Mouse (Mus musculus) heart, embryonic 15.5 days (tissue): ENCODE data around the gene Creg2. TPM values are rescaled to one million over a fixed set of nuclear protein-coding genes. Genes with fewer than 3 reads are reported as not detected.
A peak's percentile ranks its signal among the peaks of the same experiment; 100 is the strongest.
"Not testable (repeated sequence)": the region's sequence is repeated elsewhere in the genome, so short reads cannot be mapped to it uniquely, and the experiment has no call there.

Experiments used
- ATAC-seq: fragments of 200-750 bp; cut with Nextera tagmentation; replicated peaks from 2 replicates; pipeline ENCODE4 v1.8.0; 2017; ENCODE audit warnings: low read depth, moderate TSS enrichment; ENCODE audit not compliant: insufficient number of reproducible peaks, insufficient read depth, low FRiP score
- H3K27ac ChIP-seq: fragments of 300-500 bp; sonication (generic); 2 replicates; pipeline ENCODE4 v1.5.1; 2015; ENCODE audit warnings: mild to moderate bottlenecking, inconsistent platforms
- H3K27me3 ChIP-seq: fragments of 300-500 bp; sonication (generic); 2 replicates; pipeline ENCODE4 v1.6.1; 2015; ENCODE audit warnings: inconsistent platforms
- H3K36me3 ChIP-seq: fragments of 300-500 bp; sonication (generic); 2 replicates; pipeline ENCODE4 v1.6.1; 2015; ENCODE audit warnings: mild to moderate bottlenecking, inconsistent platforms
- H3K4me1 ChIP-seq: fragments of 300-500 bp; sonication (generic); replicated peaks from 2 replicates; pipeline ENCODE4 v1.6.1; 2015; ENCODE audit warnings: inconsistent platforms
- H3K4me2 ChIP-seq: fragments of 300-500 bp; sonication (generic); 2 replicates; pipeline ENCODE4 v1.6.1; 2015; ENCODE audit warnings: inconsistent platforms, mild to moderate bottlenecking, moderate library complexity
- H3K4me3 ChIP-seq: fragments of 300-500 bp; sonication (generic); 2 replicates; pipeline ENCODE4 v1.5.1; 2015; ENCODE audit warnings: mild to moderate bottlenecking, inconsistent platforms
- H3K9ac ChIP-seq: fragments of 300-500 bp; sonication (generic); 2 replicates; pipeline ENCODE4 v1.6.1; 2015; ENCODE audit warnings: mild to moderate bottlenecking, inconsistent platforms
- H3K9me3 ChIP-seq: fragments of 300-500 bp; sonication (generic); replicated peaks from 2 replicates; pipeline ENCODE4 v1.6.1; 2016; ENCODE audit warnings: inconsistent platforms
- WGBS: fragments of 180-500 bp; shearing (Covaris S2); methylation state at CpG from one replicate; pipeline ENCODE4 v1.1.7; 2015; ENCODE audit warnings: mixed read lengths; 5-methylcytosine and 5-hydroxymethylcytosine counted together
- polyA plus RNA-seq: library from polyadenylated mRNA; unstranded; fragments of >200 nt; fragmentation: Nextera tagmentation; extraction: Ambion mirVana; gene quantifications from 2 replicates; pipeline ENCODE4 v1.2.1, GENCODE M21; 2015

The Creg2 gene
- polyA plus RNA-seq, 1 experiment from 2014 or later: 0.01 TPM

DNA sequence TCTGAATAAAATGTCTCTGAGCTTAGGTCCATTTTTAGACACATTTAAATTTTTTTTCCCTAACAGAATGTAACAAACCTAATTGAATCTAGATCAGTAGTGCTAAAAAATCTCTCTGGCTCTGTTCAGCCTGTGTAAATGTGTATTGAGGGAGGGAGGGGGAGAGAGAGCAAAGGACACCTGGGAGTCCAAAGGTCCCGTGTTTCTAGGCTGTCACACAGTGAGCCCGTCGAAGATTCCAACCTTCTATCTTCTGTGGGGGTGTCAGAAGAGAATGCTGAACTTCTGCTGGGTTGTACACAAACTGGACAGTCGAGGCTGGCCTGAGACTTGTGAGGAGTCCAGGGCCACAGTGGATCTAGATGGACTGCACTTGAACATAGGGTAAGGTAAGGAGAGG is 59.2 kb downstream of the Creg2 start:
- H3K4me3 ChIP-seq: no peak overlapping the region
- no peak overlapping the region for H3K27ac ChIP-seq
- no peak for ATAC-seq
- no peaks in the 10 kb centered on the region for H3K36me3 ChIP-seq
- no peak overlapping the region for H3K4me2 ChIP-seq
- 72% methylated on average over 4 of the region's 4 CpGs for WGBS
- H3K9me3 ChIP-seq: no peaks in the 10 kb centered on the region
- H3K9ac ChIP-seq: no peak overlapping the region
- H3K27me3 ChIP-seq: no peaks in the 10 kb centered on the region
- no peaks in the 10 kb centered on the region for H3K4me1 ChIP-seq

- H3K27ac ChIP-seq, H3K4me2 ChIP-seq, H3K9ac ChIP-seq, H3K27me3 ChIP-seq, H3K36me3 ChIP-seq, H3K9me3 ChIP-seq, H3K4me3 ChIP-seq, ATAC-seq, H3K4me1 ChIP-seq: not testable (repeated sequence)
- 53% methylated on average over 1 of the region's 1 CpGs for WGBS
Measured at GRCm38 (mm10) chr1:39591557-39591956, 59.7 kb downstream of the Creg2 start.

DNA sequence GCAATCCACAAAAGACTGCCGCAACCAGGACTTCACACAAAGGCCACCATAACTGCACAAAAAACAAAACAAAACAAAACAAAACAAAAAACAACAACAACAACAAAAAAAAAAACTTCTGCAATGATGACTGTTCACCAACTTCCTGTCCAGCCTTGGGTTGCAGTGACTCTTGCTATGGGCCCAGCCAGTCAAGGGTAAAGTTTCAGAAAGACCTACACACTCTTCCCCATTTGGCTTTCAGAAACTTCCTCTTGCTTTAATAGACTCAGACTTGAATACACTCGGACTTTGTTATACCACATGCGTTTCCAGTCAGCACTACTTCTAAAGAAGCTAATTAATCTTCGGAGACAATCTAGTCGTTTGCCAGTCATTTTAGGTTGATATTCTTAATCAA is 61.1 kb downstream of the Creg2 start:
- Histone ChIP-seq H3K9me3 (no peaks in the 10 kb centered on the region), H3K27ac (no peak overlapping the region), H3K4me1 (no peaks in the 10 kb centered on the region), H3K4me2 (no peak overlapping the region), H3K36me3 (no peaks in the 10 kb centered on the region), H3K9ac (no peak overlapping the region), H3K27me3 (no peaks in the 10 kb centered on the region), H3K4me3 (no peak overlapping the region)
- WGBS: 73% methylated on average over 5 of the region's 5 CpGs
- no peak for ATAC-seq

- no peak for ATAC-seq
- H3K4me2 ChIP-seq: no peak overlapping the region
- H3K4me1 ChIP-seq: no peaks in the 10 kb centered on the region
- 81% methylated on average over 9 of the region's 9 CpGs for WGBS
- H3K36me3 ChIP-seq: no peaks in the 10 kb centered on the region
- H3K9ac ChIP-seq: no peak overlapping the region
- no peak overlapping the region for H3K27ac ChIP-seq
- H3K4me3 ChIP-seq: no peak overlapping the region
- H3K27me3 ChIP-seq: no peaks in the 10 kb centered on the region
- H3K9me3 ChIP-seq: no peaks in the 10 kb centered on the region
Measured at GRCm38 (mm10) chr1:39585416-39585815, 65.9 kb downstream of the Creg2 start.

GRCm38 (mm10) chr1:39583173-39583572 is 68.1 kb downstream of the Creg2 start:
- ATAC-seq: no peak
- no peaks in the 10 kb centered on the region for H3K36me3 ChIP-seq
- H3K4me1 ChIP-seq: no peaks in the 10 kb centered on the region
- H3K9me3 ChIP-seq: no peaks in the 10 kb centered on the region
- H3K9ac ChIP-seq: no peak overlapping the region
- no peak overlapping the region for H3K27ac ChIP-seq
- H3K4me3 ChIP-seq: no peak overlapping the region
- H3K4me2 ChIP-seq: no peak overlapping the region
- WGBS: 82% methylated on average over 9 of the region's 9 CpGs
- H3K27me3 ChIP-seq: no peaks in the 10 kb centered on the region

DNA sequence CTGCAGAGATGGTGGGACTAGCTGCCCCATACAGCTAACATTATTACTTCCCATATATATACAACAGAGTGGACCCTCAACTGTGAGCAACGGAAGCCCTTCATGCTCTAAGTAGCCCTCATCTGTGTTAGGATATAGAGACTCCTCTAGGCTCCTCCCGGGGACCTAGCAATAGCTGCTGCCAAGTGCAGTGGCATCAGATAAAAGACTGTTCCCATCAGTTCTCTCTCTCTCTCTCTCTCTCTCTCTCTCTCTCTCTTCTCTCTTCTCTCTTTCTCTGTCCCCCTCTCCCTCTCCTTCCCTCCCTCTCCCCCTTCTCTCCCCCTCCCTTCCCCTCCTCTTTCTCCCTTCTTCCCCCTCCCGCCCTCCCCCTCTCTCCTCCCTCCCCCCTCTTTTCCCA is 70.1 kb downstream of the Creg2 start:
- Histone ChIP-seq H3K4me2 (no peak overlapping the region), H3K27me3 (no peaks in the 10 kb centered on the region), H3K9me3 (no peaks in the 10 kb centered on the region), H3K4me3 (no peak overlapping the region), H3K36me3 (no peaks in the 10 kb centered on the region), H3K4me1 (no peaks in the 10 kb centered on the region), H3K27ac (no peak overlapping the region), H3K9ac (no peak overlapping the region)
- 49% methylated on average over 2 of the region's 3 CpGs for WGBS
- no peak for ATAC-seq

GRCm38 (mm10) chr1:39579139-39579538 is 72.1 kb downstream of the Creg2 start:
- Histone ChIP-seq H3K4me3 (no peak overlapping the region), H3K9me3 (no peaks in the 10 kb centered on the region), H3K27ac (no peak overlapping the region), H3K4me2 (no peak overlapping the region), H3K27me3 (no peaks in the 10 kb centered on the region), H3K36me3 (no peaks in the 10 kb centered on the region), H3K4me1 (peaks cover 14% of the 10 kb centered on the region), H3K9ac (no peak overlapping the region)
- WGBS: 66% methylated on average over 6 of the region's 6 CpGs
- no peak for ATAC-seq

GRCm38 (mm10) chr1:39578446-39578845 is 72.8 kb downstream of the Creg2 start:
- Histone ChIP-seq H3K9ac (no peak overlapping the region), H3K4me3 (no peak overlapping the region), H3K4me1 (peaks cover 17% of the 10 kb centered on the region), H3K27ac (no peak overlapping the region), H3K9me3 (no peaks in the 10 kb centered on the region), H3K4me2 (no peak overlapping the region), H3K27me3 (no peaks in the 10 kb centered on the region), H3K36me3 (no peaks in the 10 kb centered on the region)
- WGBS: 82% methylated on average over 5 of the region's 5 CpGs
- no peak for ATAC-seq

- peak; percentile 97 for ATAC-seq
- Histone ChIP-seq H3K4me3 (peak within 1 kb of the TSS; percentile 78), H3K4me2 (peak within 1 kb of the TSS; percentile 76), H3K4me1 (peaks cover 20% of the 10 kb centered on the region), H3K27me3 (no peaks in the 10 kb centered on the region), H3K36me3 (no peaks in the 10 kb centered on the region), H3K9me3 (no peaks in the 10 kb centered on the region), H3K27ac (peak within 1 kb of the TSS; percentile 97), H3K9ac (peak within 1 kb of the TSS; percentile 91)
- under 1% methylated on average over 49 of the region's 49 CpGs for WGBS
Measured at GRCm38 (mm10) chr1:39577253-39577705, 74.0 kb downstream of the Creg2 start, which contains the start of gene Rnf149. Gene Rnf149 (minus strand): TSS chr1:39577405.

DNA sequence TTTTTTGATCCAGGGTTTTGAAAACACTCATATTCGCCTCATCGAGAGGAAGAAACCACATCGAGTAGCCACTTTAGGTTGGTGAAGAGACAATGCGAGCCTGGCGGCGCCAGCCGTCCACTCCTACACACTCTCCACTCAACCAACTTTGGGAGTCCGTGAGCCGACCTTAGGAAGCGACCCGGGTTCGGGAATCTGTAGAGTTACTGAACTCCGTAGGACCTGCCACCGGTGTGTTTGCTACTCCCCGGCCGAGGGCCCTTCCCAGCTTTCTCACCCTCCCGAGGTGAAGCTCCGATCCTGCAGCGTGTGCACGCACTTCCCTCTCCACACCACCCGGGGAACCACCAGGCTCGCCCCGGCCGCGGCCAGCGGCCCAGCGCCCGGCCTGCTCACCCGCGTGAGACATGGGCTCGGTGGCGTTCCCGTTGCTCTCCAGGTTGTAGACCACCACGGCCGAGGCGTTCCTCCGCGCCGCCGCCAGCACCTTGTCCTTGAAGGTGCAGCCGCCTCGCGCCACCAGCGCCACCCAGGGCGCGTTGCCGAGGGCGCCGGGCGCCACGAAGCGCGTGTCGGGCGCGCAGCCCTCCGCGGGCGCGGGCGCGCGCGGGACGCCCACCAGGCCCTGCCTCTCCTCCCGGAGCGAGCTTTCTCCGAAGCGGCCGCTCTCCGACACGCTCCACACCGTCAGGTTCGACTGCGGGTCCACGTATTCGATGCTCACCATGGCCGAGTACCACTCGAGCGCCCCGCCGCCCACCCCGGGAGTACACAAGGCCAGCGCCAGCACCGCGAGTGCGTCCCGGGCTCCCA is 74.6 kb downstream of the Creg2 start:
- peak overlapping the region; percentile 91 for H3K9ac ChIP-seq
- peak overlapping the region; percentile 76 for H3K4me2 ChIP-seq
- H3K36me3 ChIP-seq: no peaks in the 10 kb centered on the region
- H3K27me3 ChIP-seq: no peaks in the 10 kb centered on the region
- peak overlapping the region; percentile 78 for H3K4me3 ChIP-seq
- H3K4me1 ChIP-seq: peaks cover 22% of the 10 kb centered on the region
- no peaks in the 10 kb centered on the region for H3K9me3 ChIP-seq
- H3K27ac ChIP-seq: peak overlapping the region; percentile 97
- ATAC-seq: peak; percentile 69
- WGBS: under 1% methylated on average over 88 of the region's 88 CpGs

DNA sequence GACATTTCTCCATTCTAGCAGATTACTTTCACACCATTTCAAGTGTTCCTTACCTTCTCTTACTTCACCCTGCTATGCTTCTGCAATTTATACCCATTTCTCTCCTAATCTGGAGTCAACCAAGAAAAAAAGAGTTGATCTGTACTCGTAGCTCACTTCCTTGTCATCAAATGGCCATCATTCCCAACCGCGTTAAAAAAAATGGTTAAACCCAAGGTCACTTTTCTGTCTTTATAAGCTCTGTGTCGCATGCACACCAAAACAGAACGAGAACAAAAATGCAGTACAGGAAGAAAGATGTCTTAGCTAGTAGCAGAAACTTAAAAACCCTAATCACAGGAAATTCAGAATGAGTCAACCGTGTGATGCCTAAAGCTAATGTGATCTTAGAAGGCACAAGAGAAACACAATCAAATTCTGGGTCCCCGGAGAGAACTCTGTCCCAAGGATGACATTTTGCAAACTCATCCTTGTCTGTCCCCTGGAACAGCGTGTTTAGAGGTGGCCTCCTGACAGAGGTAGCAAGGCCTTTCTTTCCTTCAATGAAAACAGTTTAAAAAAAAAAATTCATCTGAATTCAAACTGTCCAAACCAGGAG is 75.4 kb downstream of the Creg2 start:
- ATAC-seq: no peak
- Histone ChIP-seq H3K36me3 (no peaks in the 10 kb centered on the region), H3K4me2 (peak overlapping the region; percentile 76), H3K27ac (peak overlapping the region; percentile 97), H3K4me1 (peaks cover 24% of the 10 kb centered on the region), H3K9ac (peak overlapping the region; percentile 91), H3K9me3 (no peaks in the 10 kb centered on the region), H3K4me3 (peak overlapping the region; percentile 78), H3K27me3 (no peaks in the 10 kb centered on the region)
- 9% methylated on average over 8 of the region's 8 CpGs for WGBS

- Histone ChIP-seq H3K9me3 (no peaks in the 10 kb centered on the region), H3K27ac (no peak overlapping the region), H3K4me1 (peaks cover 24% of the 10 kb centered on the region), H3K27me3 (no peaks in the 10 kb centered on the region), H3K4me2 (no peak overlapping the region), H3K4me3 (no peak overlapping the region), H3K9ac (no peak overlapping the region), H3K36me3 (no peaks in the 10 kb centered on the region)
- 73% methylated on average over 7 of the region's 7 CpGs for WGBS
- ATAC-seq: no peak
Measured at GRCm38 (mm10) chr1:39573890-39574289, 77.4 kb downstream of the Creg2 start.
